8 mouse cellular contexts compared by ENCODE assay signal in the genomic region with DNA sequence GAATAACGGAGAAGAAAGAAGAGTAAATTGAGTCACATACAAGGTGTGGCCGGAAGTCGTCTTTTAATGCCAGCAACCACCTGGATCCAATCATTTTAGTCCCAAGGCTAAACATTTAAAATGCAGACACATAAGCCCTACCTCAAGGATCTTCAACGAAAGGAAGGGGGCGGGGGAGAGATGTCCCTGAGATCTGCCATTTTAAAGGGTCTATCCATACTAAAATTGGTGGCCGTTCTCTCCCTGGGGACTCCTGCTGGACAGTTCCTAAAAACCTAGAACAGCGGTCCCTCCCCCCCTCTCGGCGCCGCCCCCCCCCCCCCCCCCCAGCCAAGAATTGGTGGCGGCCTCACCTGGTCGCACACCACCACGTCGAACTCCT. TPM values are rescaled to one million over a fixed set of nuclear protein-coding genes. Genes with fewer than 3 reads are reported as not detected.
DNase-seq lines count a peak whose midpoint lies in the region; ATAC-seq lines count a peak whose summit lies in the region.

No protein-coding gene starts in this region.

- H3K4me2 ChIP-seq in neural tube, embryonic 11.5 days (ENCODE audit: low read depth) = peak overlapping the region; percentile 57
- peak overlapping the region; percentile 47 for H3K4me2 ChIP-seq in embryonic facial prominence, embryonic 11.5 days (ENCODE audit: low read depth, low read length)
- peak overlapping the region; percentile 71 for H3K4me2 ChIP-seq in intestine, embryonic 15.5 days (replicated peaks)

- no peaks in the 10 kb centered on the region for H3K9me3 ChIP-seq in neural tube, embryonic 11.5 days (ENCODE audit: control insufficient read depth, low read length)
- no peaks in the 10 kb centered on the region for H3K9me3 ChIP-seq in embryonic facial prominence, embryonic 11.5 days (replicated peaks; ENCODE audit: control insufficient read depth, low read length)
- H3K9me3 ChIP-seq in intestine, embryonic 15.5 days = no peaks in the 10 kb centered on the region
- 0 out of 2 replicates have a peak, but pooled peaks cover 3% of the 10 kb centered on the region for H3K9me3 ChIP-seq in midbrain, embryonic 10.5 days (replicated peaks)

- peak overlapping the region; percentile 90 for H3K9ac ChIP-seq in neural tube, embryonic 11.5 days (ENCODE audit: low read length)
- H3K9ac ChIP-seq in embryonic facial prominence, embryonic 11.5 days (replicated peaks; ENCODE audit: low read length) = peak overlapping the region; percentile 82
- peak overlapping the region; percentile 89 for H3K9ac ChIP-seq in intestine, embryonic 15.5 days

- peaks cover 8% of the 10 kb centered on the region for H3K4me1 ChIP-seq in neural tube, embryonic 11.5 days (ENCODE audit: control insufficient read depth, insufficient read depth, low read length)
- no peaks in the 10 kb centered on the region; the same call in 1 of the 2 replicates for H3K4me1 ChIP-seq in embryonic facial prominence, embryonic 11.5 days (ENCODE audit: control insufficient read depth, insufficient read depth, low read length)
- H3K4me1 ChIP-seq in intestine, embryonic 15.5 days (replicated peaks) = peaks cover 9% of the 10 kb centered on the region
- H3K4me1 ChIP-seq in midbrain, embryonic 10.5 days = peaks cover 17% of the 10 kb centered on the region

- WGBS in neural tube, embryonic 11.5 days = 5% methylated on average over 10 of the region's 14 CpGs
- 1% methylated on average over 10 of the region's 14 CpGs for WGBS in embryonic facial prominence, embryonic 11.5 days
- 3% methylated on average over 11 of the region's 14 CpGs for WGBS in intestine, embryonic 15.5 days
- 6% methylated on average over 9 of the region's 14 CpGs for WGBS in midbrain, embryonic 10.5 days

- H3K36me3 ChIP-seq in neural tube, embryonic 11.5 days (ENCODE audit: control insufficient read depth, insufficient read depth, low read length) = peaks cover 25% of the 10 kb centered on the region
- peaks cover 18% of the 10 kb centered on the region for H3K36me3 ChIP-seq in embryonic facial prominence, embryonic 11.5 days (replicated peaks; ENCODE audit: control insufficient read depth, insufficient read depth, low read depth, low read length)
- peaks cover 37% of the 10 kb centered on the region for H3K36me3 ChIP-seq in intestine, embryonic 15.5 days
- H3K36me3 ChIP-seq in midbrain, embryonic 10.5 days = peaks cover 65% of the 10 kb centered on the region

- peak overlapping the region; percentile 94 for H3K27ac ChIP-seq in neural tube, embryonic 11.5 days (ENCODE audit: low read depth, low read length)
- peak overlapping the region; percentile 86 for H3K27ac ChIP-seq in embryonic facial prominence, embryonic 11.5 days (replicated peaks; ENCODE audit: low read depth, low read length)
- peak overlapping the region; percentile 96 for H3K27ac ChIP-seq in intestine, embryonic 15.5 days
- peak overlapping the region; percentile 94 for H3K27ac ChIP-seq in midbrain, embryonic 10.5 days (replicated peaks)

- no peak for DNase-seq in neural tube, embryonic 11.5 days (ENCODE audit: low spot score)
- no peak for DNase-seq in neural tube, embryonic 10.5 days (ENCODE audit: extremely low spot score, low spot score)
- peak; percentile 50 for DNase-seq in embryonic facial prominence, embryonic 11.5 days (ENCODE audit: low spot score)
- no peak for DNase-seq in midbrain, embryonic 10.5 days (ENCODE audit: low spot score)
- no peak for DNase-seq in ovary, postnatal 14 days (ENCODE audit: low spot score)
- DNase-seq in layer of hippocampus, adult 11-12 months (ENCODE audit: low spot score) = no peak
- DNase-seq in cerebellum, postnatal 25 days = no peak

- no peaks in the 10 kb centered on the region for H3K27me3 ChIP-seq in neural tube, embryonic 11.5 days (ENCODE audit: control insufficient read depth, insufficient read depth, low read length)
- no peaks in the 10 kb centered on the region for H3K27me3 ChIP-seq in embryonic facial prominence, embryonic 11.5 days (ENCODE audit: control insufficient read depth, insufficient read depth, low read length)
- H3K27me3 ChIP-seq in intestine, embryonic 15.5 days (replicated peaks) = no peaks in the 10 kb centered on the region
- no peaks in the 10 kb centered on the region for H3K27me3 ChIP-seq in midbrain, embryonic 10.5 days (ENCODE audit: low read depth, poor library complexity, severe bottlenecking)

- peak overlapping the region; percentile 78 for H3K4me3 ChIP-seq in neural tube, embryonic 11.5 days (ENCODE audit: low read depth, low read length)
- peak overlapping the region; percentile 72 for H3K4me3 ChIP-seq in embryonic facial prominence, embryonic 11.5 days (ENCODE audit: low read depth, low read length)
- peak overlapping the region; percentile 94 for H3K4me3 ChIP-seq in intestine, embryonic 15.5 days (replicated peaks)
- peak overlapping the region; percentile 82 for H3K4me3 ChIP-seq in midbrain, embryonic 10.5 days

- ATAC-seq in neural tube, embryonic 11.5 days (ENCODE audit: insufficient read depth, low FRiP score, low TSS enrichment) = no peak; the same call in 1 of the 2 replicates
- ATAC-seq in embryonic facial prominence, embryonic 11.5 days (replicated peaks; ENCODE audit: insufficient number of reproducible peaks, low FRiP score, low TSS enrichment, low read depth) = no peak
- ATAC-seq in intestine, embryonic 15.5 days = no peak

RNA-seq across cellular contexts. Expression of a gene that starts 0.6 kb away (rescaled TPM):
- polyA plus RNA-seq in neural tube, embryonic 11.5 days (2014; fragmentation: Nextera tagmentation; extraction: Ambion mirVana) = 150 and 162 TPM in 2 replicates
- polyA plus RNA-seq in embryonic facial prominence, embryonic 11.5 days (2014; fragmentation: Nextera tagmentation; extraction: Ambion mirVana) = 107 and 111 TPM in 2 replicates
- 54.3 and 56.0 TPM in 2 replicates for polyA plus RNA-seq in intestine, embryonic 15.5 days (2015; fragmentation: Nextera tagmentation; extraction: Ambion mirVana)
- polyA plus RNA-seq in midbrain, embryonic 10.5 days (2016; fragmentation: Nextera tagmentation; extraction: Ambion mirVana) = 93.2 and 110 TPM in 2 replicates

RNA-seq across cellular contexts. Expression of a gene that starts 0.9 kb away (rescaled TPM):
- 350 and 400 TPM in 2 replicates for polyA plus RNA-seq in neural tube, embryonic 11.5 days (2014; fragmentation: Nextera tagmentation; extraction: Ambion mirVana)
- polyA plus RNA-seq in embryonic facial prominence, embryonic 11.5 days (2014; fragmentation: Nextera tagmentation; extraction: Ambion mirVana) = 391 and 410 TPM in 2 replicates
- polyA plus RNA-seq in intestine, embryonic 15.5 days (2015; fragmentation: Nextera tagmentation; extraction: Ambion mirVana) = 430 and 467 TPM in 2 replicates
- 339 and 378 TPM in 2 replicates for polyA plus RNA-seq in midbrain, embryonic 10.5 days (2016; fragmentation: Nextera tagmentation; extraction: Ambion mirVana)
